Mouse (Mus musculus) 416B (cell line): ENCODE measurements at regions not wholly inside any gene's neighbourhood (a gene's known extent, or its start where the extent isn't known, plus 50 kb on each side); places are given as distances from the start of the nearest gene placed in this dataset.
A peak's percentile ranks its signal among the peaks of the same experiment; 100 is the strongest.

Experiments used
- DNase-seq: peaks from one replicate; pipeline ENCODE4 v3.0.0; 2011; ENCODE audit warnings: low read depth

DNA sequence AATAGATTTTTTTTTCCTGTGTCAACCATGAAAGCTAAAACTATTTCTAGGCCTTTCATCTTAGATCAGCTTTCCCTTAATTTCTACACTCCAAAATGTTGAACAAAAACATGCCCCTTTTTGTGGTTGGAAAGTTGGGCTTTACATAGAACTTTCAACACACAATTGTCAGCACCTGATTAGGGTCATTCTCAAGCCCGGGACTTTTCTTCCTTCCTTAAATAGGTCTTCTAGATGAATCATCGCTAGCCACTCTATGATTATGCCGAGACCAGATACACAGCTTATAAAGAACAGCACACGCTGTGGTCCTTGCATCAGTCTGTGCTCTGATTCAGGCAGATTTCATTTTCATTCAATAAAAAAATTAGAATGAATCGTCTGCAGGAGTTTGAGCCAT, 133.3 kb upstream of the Atp2b1 start:
- peak; percentile 42 for DNase-seq

DNA sequence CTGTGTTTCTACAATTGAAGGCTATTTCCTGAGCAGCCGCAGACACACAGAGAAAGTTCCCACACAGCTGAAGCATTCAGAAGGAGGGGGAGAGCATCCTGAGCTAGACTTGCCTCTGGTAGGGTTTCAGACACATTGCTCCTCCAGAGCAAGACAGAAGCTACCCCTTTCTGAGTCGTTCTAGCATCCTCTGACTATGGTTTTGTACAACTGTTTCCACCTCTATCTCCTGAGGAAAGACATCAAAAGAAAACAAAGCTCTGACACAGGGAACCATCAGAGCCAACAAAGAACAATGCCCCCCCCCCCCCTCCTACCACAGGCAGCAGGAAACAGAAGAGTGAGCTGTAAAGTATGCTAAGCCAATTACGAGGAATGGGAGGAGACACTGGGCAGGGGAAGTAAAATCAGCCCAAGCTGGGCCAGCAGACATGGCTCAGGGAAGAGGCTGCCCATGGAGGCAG, 132.3 kb upstream of the Atp2b1 start:
- no peak for DNase-seq

DNA sequence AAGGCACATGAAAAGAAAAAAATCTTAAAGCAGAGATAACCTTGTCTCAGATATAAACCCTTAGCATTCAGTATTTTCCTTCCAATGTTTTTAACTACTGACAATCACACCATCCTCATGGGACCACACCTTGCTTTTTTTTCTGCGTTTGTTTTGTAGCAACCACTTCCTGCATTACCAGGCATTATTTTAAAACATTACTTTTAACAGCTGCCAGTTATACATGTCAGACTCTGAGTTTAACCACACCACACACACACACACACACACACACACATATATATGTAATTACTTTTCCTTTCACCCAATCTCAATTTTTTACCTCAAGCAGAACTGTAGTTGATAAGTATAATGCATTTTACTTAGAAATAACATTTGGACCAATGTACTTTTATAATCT, 128.8 kb upstream of the Atp2b1 start:
- DNase-seq: no peak

DNA sequence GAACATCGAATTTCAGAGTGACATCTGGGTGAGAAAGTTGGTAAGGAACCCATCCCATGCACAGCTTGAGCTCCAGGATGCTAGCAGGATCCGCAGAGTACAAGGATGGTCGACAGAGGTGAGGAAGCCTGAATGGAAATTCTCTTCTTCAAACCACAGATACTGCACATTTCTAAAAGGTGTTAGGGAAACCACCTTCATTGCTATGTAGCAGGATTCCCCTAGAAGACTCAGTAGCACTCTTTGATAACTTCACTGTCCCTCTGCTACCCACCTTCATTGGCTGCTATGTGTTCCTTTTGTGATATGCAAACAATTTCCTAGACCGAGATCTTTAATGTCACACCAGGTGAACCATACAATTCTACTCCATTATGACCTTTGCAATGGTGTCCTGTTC, 128.1 kb upstream of the Atp2b1 start:
- no peak for DNase-seq

DNA sequence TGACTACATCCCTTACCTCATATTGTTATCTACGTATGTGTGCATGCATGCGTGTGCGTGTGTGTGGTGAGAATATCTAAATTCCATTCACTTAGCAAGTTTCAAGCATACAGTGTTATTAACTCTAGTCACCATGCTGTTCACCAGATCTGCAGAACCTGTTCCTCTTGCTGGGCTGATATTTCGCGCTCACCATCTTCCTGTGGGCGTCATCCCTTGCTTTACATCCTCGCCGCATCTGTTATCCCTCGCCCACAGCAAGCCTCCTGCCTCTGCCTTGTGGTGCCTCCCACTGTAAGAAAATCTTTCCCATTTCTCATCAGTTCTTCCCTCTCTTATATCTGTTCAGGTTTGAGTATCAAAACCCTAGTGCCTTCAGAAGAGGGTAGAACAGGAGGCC, 124.4 kb upstream of the Atp2b1 start:
- DNase-seq: no peak

DNA sequence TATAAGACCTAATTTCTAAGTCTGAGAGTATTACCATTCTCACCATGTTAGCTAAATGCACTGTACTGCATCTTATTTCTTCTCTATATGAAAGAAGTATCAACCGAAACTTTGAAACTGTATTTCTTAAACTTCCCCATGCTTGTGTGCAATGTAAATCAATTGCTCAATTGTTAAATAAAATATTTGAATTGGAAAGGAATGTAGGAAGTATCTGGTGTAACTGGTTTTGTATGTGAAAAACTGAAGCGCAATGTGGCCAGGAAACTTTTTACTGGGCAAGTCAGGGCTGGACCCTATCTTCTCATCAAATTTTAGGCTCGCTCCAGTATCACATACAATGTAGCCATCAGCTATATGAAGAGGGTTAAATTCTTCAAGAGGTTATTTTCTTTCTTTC, 123.8 kb upstream of the Atp2b1 start:
- DNase-seq: no peak

DNA sequence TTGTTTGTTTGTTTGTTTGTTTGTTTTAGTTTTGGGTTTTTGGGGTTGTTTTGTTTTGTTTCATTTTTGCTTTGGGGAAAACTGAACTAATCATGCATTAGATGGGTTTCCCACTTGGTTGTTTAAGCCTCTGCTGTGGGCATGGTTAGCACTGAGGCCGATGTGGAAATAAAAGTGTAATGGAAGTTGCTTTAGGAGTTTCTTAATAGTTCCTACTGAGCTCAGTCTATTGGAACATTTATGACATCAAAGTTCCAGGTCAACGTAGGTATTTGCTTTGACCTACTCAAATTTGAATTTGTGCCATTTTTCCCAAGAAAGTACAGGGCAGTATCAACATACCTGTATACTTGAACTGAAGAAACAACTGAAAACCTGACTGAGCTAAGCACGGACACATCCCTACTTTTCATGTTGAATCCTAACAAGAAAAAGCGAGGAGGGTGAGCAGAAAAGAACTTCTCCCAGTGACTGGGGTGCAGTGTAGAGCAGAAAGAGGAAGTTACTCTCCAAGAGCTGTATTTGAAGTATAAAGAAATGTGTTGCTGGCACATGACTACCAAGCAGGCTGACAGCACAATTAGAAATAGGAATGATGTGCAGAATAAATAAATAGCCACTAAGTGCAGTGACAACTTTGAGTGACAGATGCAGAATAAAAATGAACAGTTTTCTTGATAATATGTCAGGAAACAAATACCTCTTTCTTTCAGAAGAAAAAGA, 122.0 kb upstream of the Atp2b1 start:
- DNase-seq: peak; percentile 9

DNA sequence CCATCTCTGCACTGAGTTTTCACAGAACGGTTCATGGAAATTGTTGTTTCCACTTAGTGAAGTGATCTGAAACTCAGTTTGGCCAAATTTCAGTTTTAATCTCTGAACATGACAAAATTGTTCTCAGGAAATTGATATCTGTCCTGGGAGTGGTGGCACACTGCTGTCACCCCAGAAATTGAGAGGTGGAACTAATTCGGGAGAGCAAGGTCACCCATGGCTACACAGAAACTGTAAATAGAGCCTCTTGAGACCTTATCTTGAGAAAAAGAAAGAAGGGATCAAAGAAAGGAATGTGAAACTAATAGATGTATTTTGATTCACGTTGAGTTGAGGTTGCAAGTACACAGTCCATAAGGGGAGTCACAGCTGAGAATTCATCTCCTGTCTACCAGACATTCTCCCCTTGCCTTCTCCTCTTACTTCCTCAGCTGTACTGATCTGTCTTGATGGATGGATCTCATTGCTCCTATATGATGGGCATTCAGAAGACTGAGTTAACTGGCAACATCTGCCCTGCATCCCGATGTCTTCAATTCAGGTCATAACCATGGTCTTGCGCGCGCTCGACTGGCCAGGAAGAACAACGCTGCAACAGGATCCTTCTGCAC, 120.2 kb upstream of the Atp2b1 start:
- no peak for DNase-seq

DNA sequence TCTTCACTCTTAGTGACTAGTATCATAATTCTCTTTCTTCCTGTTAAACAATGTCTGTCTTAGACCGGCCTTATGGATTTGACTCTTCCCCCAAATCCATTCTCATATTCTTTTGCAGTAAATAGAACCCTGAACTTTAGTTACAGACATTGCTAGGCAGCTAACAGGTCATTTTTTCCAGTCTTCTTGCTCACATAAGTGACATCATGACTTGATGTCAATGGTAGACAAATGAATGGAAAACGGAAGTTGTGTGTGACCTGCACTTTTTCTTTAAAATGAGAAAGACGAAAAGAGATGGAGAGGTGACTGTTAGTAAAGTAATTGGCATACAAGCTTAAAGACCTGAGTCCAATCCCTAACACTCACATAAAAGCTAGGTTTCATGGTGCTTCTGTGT, 118.2 kb upstream of the Atp2b1 start:
- DNase-seq: no peak

DNA sequence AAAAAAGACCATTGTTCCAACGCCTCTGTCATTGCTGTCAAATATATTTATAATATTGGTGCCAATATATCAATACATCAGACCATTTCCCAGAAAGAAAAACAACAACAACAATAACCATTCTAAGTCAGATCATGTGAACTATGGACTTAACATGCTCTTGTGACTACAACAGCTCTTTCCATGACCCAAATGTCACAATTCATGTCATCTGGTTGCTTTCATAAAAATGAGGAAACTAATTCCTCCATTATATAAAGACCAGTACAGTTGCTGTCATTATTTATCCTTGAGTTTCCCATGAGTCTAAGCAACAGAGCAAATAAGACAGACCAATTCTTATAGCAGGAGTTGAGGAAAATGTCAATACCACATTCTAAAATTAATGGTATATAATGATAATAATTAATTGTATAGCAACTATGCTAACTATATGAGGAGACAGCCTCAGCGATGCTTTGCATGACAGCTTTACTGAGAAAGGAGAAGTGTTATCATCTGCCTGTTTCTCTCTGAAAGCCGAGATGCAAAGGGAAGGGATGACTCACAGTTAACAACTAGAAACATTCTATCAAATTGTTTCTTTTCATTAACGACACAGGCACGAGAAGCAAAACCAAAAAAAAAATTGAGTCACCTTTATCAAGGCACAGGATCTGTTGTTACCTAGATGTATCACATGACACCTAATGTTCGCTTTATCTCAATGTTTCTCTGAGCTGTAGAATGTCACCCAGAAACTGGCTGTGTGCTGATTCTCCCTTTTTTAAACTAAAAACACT, 115.4 kb upstream of the Atp2b1 start:
- DNase-seq: peak; percentile 10

DNA sequence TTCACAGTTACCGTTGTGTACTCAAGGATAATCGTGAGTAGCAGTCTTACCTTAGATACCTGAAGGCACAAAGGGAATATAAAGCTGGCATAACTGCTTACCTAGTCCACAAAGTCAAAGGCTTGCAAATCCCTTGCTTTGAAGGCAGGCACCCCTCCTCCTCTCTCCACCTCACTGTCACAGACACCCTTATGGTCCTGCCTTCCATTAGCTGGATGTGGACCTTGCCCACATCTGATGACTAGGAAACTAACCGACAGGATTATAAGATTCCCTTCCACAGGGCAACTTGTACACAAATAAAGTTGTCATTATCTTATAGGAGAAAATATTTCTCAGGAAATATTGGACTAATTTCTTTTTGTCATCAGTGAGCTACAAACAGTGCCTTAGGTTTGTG, 114.4 kb upstream of the Atp2b1 start:
- DNase-seq: no peak

DNA sequence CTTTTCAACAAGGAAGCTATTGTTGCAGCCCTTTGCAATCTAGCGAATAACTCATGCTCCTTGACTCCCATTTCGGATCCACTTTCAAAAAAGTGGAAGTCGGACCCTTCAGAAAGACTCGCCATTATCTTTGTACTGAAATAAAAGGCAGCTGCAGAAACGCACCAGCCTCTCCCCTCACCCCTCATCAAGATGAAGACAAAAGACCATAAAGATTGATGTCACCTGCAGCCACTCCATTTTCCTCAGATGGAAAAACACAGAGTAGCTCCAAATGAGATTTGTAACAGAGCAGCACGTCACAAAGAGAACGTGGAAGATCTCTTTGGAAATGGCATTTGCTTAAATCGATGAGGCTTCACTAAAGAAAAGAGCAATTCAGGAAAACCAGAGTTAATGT, 113.3 kb upstream of the Atp2b1 start:
- DNase-seq: no peak

DNA sequence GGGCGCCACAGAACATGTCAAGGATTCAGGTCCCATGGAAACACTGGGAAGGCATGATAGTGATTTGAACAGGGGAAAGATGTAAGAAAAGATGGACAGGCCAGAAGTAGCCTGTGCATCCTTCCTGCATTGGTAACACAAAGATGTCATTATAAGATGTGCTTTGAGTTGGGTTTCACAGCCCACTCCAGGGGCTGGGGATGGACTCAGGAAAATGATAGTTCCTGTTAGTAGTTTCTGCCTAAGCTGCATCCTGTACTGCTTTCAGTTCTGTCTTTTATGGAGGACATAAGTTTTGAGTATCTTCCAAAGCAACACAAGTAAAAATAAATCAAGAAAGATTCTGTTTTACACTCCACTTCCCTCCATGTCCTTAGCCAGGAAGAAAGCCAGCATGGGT, 109.2 kb upstream of the Atp2b1 start:
- DNase-seq: no peak

DNA sequence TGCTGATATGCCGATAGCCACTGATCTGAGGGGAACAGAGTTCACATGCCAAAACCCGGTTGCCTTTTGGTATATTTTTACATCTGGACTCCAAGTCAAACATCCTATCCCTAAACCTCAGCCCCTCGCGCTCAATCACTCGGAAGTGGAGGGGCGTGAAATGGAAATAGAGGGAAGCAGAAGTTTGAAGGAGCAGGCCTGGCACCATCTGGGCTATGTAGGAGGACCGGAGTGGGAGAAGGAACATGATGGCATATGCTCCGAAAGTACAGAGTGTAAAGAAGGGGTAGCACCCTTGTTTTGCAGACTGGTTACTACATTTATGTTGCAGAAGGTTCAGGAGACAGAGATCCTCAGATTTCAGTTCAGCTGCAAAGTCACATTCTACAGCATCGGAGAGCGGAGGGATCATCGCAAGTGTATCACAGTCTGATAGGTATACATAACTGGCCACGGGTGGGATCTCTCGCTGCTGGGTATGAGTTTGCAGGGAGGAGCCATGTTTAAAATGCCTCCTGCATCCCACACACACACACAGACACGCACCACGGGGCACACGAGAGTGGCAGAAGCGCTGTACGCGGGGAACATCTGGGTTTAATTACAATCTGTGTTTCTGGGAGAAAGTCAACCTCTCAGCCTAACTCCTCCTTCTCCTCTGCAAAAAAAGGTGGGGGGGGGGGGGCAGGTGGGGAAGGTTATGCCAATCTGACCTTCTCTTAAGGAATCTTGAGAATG, 107.2 kb upstream of the Atp2b1 start:
- no peak for DNase-seq

DNA sequence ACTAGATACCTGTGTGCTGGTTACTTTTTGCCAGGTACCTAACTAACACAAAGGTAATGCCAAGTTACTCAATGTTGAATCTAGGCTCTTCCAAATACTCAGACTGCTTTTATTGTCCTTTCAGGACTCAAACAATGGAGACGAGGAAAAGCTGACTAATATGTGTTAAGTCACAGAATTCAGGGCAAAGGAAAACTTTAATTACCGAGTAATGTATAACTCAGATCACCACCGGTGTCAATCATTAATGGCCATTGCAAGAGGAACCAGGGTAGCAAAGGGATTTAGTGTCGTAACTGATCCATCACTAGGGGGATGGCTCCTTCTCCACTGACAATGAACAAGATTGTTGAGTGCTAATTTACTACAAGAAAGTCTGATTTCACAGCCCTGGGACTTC, 105.6 kb upstream of the Atp2b1 start:
- DNase-seq: no peak

DNA sequence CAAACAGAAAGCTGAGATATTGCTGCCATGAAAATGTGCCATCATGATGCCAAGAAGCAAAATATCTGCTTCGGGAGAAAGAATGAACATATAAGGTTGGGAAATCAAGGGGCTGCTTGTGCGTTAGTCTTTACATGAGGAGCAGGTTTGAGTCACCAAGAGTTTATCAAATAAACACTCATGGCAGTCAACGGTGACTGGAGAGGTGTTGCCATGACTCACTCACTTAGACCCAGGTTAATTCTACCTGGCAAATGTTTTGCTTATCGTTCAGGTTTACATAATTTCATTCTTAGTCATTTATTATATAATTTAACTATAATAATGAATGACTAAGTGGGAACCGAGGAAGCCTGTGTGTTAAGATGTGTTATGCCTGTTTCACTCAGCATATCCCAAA, 85.2 kb upstream of the Atp2b1 start:
- DNase-seq: no peak

DNA sequence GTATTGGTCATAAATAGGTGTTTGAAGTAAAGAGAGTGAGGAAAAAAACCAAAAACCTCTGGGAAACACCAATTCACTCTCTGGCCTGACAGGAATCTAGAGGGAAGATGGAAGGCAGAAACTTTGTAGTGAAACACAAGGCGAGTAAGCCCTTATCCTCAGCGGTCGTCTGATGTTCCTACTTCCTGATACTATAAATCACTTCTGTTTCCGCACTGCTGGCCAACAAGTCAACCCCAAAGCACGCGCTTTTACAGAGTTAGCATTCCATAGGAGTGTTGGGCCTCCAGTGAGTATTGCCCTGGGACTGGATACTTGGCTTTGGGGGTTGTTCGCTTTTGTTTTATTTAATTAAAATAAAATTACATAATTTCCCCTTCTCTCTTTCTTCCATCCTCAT, 82.7 kb upstream of the Atp2b1 start:
- no peak for DNase-seq

DNA sequence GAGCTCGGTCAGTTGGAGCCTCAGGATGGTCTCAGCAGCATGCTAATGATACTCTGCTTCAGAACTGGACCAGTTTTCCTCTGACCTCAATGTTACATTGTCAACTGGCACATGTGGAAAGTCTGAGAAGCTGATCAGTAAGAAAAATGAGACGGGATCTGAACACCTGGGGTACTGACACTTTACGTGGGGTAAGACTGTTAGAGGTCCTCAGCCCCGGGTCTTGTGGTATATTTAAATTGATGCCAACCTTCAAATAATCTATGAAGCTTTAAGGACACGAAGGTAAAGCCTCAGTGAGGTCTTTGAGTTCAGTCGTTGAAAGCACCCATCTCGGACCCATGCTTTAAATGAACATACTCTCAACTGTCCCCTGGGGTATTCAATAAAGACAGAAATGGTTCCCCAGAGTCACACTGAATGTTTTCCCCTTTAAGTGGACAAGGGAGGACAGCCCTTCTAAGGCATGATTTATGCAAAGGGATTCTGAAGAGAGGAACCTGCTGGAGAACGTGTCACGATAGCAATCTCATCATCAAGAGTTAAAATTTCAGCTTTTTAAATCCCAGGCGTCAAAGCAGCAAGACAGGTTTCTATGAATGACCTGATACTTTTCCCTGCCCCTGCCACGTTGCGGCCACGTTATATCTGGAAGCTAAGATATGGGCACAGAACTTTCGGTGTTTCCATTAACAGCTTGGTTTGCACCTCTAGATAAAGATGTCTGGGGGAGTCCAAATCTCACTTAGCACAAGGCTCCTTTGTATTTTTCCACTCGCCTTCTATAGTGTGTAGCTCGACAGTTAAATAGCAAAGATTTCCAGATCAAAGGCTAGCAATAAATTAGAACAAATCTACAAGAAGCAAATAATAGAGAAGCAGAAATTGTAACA, 76.7 kb upstream of the Atp2b1 start:
- DNase-seq: no peak

DNA sequence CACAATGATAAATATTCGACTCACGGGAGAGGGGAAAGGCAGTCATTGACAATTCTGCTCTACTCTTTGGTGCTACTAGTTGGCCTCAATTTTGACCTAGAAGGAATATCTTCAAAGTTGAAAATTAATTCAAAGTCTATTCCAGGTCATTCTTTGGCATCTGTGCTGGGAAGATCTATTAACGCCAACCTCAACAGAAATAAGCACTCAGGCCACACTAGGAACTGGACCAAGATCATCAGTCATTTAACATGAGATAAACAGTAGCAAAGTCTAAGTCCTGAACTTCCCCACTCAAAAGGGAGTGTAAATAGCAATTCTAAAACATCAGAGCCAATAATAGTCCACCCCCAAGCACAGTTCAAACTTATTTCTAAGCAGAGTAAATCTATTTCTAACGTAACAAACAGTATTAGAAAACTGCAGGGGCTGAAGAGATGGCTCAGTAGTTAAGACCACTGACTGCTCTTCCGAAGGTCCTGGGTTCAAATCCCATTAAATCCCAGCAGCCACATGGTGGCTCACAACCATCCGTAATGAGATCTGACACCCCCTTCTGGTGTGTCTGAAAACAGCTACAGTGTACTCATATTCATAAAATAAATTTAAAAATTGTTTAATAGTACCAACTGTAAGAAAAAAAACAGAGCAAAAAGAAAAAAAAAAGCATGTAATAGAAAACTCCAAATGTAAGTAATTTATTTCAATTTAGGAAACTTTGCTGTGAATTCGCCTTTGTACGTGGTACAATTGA, 75.1 kb upstream of the Atp2b1 start:
- no peak for DNase-seq

DNA sequence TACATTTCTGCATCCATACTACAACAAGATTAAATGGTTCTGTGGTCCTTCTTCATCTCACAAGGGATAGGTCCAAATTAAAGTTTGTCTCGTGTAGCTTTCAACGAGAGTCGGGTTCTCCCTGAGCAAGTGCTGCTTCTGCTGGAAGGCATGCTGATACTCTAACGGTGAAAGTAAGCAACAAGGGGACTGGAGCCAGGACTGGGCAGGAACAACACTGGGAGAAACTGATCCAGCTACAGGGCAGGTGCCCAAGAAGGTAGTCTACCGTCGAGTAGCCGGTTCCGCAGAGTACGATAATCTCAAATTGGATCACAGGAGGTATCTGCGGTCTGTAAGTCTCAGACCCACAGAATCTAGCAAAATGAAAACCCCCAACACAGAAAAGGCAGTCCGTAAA, 74.2 kb upstream of the Atp2b1 start:
- no peak for DNase-seq

DNA sequence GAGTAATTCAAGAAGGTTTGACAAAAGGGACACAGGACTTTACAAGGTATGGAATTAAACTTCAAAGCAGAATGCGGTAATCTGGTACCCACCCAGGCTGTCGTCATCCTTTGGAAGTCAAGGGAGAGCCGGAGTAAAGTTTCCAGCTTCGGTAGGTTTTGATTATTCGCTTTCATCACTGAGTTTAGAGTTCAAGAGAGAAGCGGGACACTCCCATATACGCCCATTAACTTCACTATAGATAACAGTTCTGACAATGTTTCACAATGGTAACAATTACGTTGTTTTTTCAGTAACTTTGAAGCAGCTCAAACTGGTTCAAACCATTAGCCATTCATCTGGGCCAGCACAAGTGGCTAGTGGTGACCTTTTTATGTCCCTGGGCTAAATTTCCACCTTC, 73.8 kb upstream of the Atp2b1 start:
- DNase-seq: no peak
